Mouse (Mus musculus) testis, adult 2 months (tissue): ENCODE measurements around the gene Cpa4. TPM values are rescaled to one million over a fixed set of nuclear protein-coding genes. Genes with fewer than 3 reads are reported as not detected.

Experiments
- H3K27ac ChIP-seq: fragments of 200-500 bp; 2 replicates; pipeline ENCODE4 v1.5.1; 2012; ENCODE audit warnings: low read depth, low read length; ENCODE audit not compliant: control insufficient read depth, insufficient read depth
- H3K27me3 ChIP-seq: fragments of 200-500 bp; 2 replicates; pipeline ENCODE4 v1.6.1; 2012; ENCODE audit warnings: mild to moderate bottlenecking, low read length, moderate library complexity; ENCODE audit not compliant: control insufficient read depth, insufficient read depth
- H3K36me3 ChIP-seq: fragments of 200-500 bp; 2 replicates; pipeline ENCODE4 v1.6.1; 2012; ENCODE audit warnings: mild to moderate bottlenecking, low read length; ENCODE audit not compliant: control insufficient read depth, insufficient read depth
- H3K4me1 ChIP-seq: fragments of 200-500 bp; 2 replicates; pipeline ENCODE4 v1.6.1; 2012; ENCODE audit warnings: low read length; ENCODE audit not compliant: control insufficient read depth, insufficient read depth
- H3K4me3 ChIP-seq: fragments of 200-500 bp; 2 replicates; pipeline ENCODE4 v1.5.1; 2012; ENCODE audit warnings: low read depth, mild to moderate bottlenecking, low read length, moderate library complexity, mixed read lengths; ENCODE audit not compliant: control insufficient read depth
- CTCF ChIP-seq: fragments of 200-500 bp; IDR thresholded peaks from 2 replicates; pipeline ENCODE4 v1.5.1; 2012; ENCODE audit warnings: low read depth, mild to moderate bottlenecking, inconsistent platforms, low read length, moderate library complexity; ENCODE audit not compliant: control insufficient read depth, insufficient read depth, insufficient replicate concordance
- POLR2A ChIP-seq: fragments of 200-500 bp; IDR thresholded peaks from 2 replicates; pipeline ENCODE4 v1.6.1; 2012; ENCODE audit warnings: low read depth, mild to moderate bottlenecking, inconsistent platforms, low read length, moderate library complexity; ENCODE audit not compliant: control insufficient read depth
- polyA plus RNA-seq: library from polyadenylated mRNA; depleted of rRNA; stranded (reverse); fragments of >200 nt; gene quantifications from 2 replicates; pipeline ENCODE4 v1.2.3, GENCODE M21; 2012

Cpa4 gene
- polyA plus RNA-seq, 1 experiment, result not detected

DNA sequence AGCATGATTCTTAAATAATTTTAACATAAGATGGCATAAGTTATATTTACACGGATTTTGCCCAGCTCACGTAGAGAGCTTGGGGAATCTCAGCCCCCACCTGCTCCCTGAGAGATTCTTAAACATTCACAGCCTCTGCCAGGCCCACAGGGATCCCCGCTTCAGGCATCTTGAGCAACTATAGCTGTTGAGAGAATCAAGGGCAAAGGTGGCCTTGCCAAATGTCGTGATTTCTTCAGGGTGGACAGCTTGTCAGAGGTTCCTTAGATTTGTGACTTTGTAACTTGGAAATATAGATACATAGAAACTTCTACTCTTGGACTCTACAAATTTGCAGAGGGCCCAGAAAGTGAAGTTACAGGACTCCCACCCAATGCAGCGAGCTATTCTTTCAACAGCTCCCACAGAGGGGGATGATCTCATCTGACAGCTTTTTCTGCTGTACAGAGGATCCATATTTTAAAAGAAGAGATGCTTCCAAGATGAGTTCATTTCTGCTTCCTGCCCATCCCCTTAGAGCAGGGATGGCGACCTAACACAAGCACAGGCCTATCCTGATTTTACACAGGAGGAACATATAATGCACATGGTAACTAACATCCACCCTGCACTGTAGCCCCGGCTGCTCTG lies 14.7 kb upstream of the Cpa4 start:
- peaks cover 4% of the 10 kb centered on the region for H3K4me1 ChIP-seq

DNA sequence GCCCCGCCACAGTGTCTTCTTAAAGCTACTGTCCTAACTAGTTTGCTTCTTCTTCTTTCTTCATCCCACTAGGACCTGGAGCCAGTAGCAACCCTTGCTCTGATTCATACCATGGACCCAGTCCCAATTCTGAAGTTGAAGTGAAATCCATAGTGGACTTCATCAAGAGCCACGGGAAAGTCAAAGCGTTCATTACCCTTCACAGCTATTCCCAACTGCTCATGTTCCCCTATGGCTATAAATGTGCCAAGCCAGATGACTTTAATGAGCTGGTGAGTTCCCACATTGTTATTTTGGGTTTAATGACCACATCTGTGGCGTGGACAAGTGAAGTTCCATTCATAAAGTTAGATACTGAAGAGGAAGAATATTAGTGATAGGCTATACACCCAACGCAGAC lies 14.1 kb upstream of the Cpa4 start:
- Histone ChIP-seq H3K27me3 (no peaks in the 10 kb centered on the region), H3K4me1 (peaks cover 4% of the 10 kb centered on the region), H3K36me3 (no peaks in the 10 kb centered on the region), H3K4me3 (no peak overlapping the region), H3K27ac (no peak overlapping the region)
- TF ChIP-seq POLR2A, result no peak

More for the DNA sequence above, 14.7 kb upstream of the Cpa4 start:
- H3K4me3 ChIP-seq, result no peak overlapping the region
- no peak overlapping the region for H3K27ac ChIP-seq
- no peaks in the 10 kb centered on the region for H3K36me3 ChIP-seq
- no peak for TF ChIP-seq POLR2A
- TF ChIP-seq CTCF, result no peak
- H3K27me3 ChIP-seq, result no peaks in the 10 kb centered on the region

DNA sequence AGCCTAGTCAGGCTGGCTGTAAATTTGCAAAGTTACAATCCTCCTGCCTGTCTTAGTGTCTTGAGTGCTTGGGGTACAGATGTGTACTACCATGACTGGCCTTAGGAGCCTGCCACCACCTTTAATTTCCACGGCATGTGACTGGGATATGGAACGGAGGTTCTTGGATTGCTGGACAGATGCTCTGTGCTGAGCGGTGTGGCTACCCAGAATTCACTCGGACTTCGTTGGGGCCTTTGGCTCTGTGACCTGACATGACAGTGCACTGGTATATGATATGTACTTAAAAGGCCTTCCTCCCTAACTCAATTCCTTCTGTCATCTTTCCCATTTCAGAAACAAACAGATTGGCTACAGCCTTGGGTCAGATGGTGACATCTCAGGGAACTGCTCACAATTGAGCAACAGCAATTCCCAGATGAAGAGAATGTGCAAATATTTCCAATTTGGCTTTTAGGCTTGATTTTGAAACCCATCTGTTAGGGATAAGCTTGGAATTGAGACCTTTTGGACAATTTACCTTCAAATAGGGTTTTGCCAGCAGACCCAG lies 13.5 kb upstream of the Cpa4 start:
- Histone ChIP-seq H3K36me3 (no peaks in the 10 kb centered on the region), H3K4me3 (no peak overlapping the region), H3K27me3 (no peaks in the 10 kb centered on the region), H3K4me1 (peaks cover 4% of the 10 kb centered on the region), H3K27ac (no peak overlapping the region)
- TF ChIP-seq POLR2A, result no peak
- TF ChIP-seq CTCF, result no peak

DNA sequence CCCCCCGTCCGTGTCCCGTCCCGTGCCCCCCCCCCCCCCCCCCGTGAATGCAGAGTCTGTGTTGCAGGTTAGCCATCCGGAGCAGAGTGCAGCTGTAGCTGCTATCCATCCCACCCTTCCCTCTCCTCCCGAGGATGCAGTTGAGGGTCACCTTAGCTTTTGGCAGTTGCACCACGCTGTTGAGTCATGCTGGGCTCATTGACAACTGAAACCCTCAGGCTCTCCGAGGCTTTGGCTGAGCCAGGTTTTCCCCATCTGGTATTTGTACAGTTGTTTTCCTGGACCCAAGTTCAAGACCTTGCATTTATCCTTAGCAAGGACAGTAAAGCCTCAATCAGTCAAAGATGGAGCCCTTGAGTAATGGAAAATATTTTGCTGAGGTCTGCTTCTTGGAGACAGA lies 12.1 kb upstream of the Cpa4 start:
- H3K36me3 ChIP-seq, result no peaks in the 10 kb centered on the region
- TF ChIP-seq POLR2A (no peak), CTCF (no peak)
- peaks cover 4% of the 10 kb centered on the region for H3K4me1 ChIP-seq
- H3K27ac ChIP-seq, result no peak overlapping the region
- no peaks in the 10 kb centered on the region for H3K27me3 ChIP-seq
- no peak overlapping the region for H3K4me3 ChIP-seq

DNA sequence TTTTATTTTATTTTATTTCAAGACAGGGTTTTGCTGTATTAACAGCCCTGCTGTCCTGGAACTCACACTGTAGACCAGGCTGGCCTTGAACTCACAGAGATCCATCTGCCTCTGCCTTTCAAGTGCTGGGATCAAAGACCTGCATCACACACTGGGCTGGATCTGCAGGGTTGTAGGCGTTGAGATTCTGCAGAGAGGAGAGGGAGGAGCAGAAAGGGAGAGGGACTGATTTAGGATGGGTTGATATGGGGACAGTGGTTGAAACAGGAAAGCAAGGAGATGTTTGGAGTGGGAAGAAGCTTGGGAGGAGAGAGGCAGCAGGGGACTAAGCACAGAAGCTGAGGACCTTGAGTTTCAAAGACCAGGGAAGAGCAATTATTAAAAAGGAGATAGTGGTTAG lies 8.4 kb upstream of the Cpa4 start:
- H3K27me3 ChIP-seq, result no peaks in the 10 kb centered on the region
- no peaks in the 10 kb centered on the region for H3K36me3 ChIP-seq
- H3K4me1 ChIP-seq, result no peaks in the 10 kb centered on the region
- H3K27ac ChIP-seq, result no peak overlapping the region
- no peak overlapping the region for H3K4me3 ChIP-seq
- TF ChIP-seq CTCF, result no peak
- no peak for TF ChIP-seq POLR2A

DNA sequence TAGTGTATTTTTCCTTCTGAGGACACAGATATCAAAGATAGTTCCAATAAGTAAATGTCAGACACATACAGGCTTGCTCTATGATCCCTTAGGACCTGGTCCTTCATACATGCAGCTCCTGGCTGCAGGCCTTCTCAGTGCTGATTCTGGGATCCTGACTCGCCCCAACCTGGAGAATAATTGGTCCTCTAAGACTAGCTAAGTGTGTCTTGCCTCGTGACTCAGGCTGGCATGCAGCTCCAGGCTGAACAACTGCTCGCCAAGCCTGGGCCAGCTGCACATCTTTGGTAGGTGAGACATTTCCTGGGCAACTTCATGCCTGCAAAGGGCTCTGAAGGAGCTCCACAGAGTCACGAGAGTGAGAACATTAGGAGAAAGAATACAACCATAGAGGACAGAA lies 6.0 kb upstream of the Cpa4 start:
- no peaks in the 10 kb centered on the region for H3K36me3 ChIP-seq
- TF ChIP-seq CTCF, result no peak
- no peak for TF ChIP-seq POLR2A
- H3K27ac ChIP-seq, result no peak overlapping the region
- no peaks in the 10 kb centered on the region for H3K27me3 ChIP-seq
- no peaks in the 10 kb centered on the region for H3K4me1 ChIP-seq
- H3K4me3 ChIP-seq, result no peak overlapping the region

DNA sequence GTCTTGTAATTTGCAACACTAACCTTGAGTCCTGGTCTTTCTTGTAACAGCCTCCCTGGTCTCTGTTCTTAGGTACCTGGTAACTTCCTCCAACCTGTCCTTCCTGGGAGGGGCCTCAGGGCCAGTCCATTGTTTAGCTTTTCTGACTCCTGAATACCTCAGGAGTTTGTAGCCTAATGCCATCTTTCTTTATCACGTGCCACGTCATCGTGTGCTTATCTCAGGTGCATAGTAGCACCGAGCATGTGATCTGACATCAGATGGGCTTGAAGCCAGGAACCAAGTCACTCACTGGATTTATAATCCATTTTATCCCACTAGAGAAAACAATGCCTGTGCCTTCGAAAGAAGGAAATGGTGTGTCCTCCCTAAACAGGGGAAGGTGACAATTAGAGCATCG lies 4.6 kb upstream of the Cpa4 start:
- Histone ChIP-seq H3K27ac (no peak overlapping the region), H3K36me3 (no peaks in the 10 kb centered on the region), H3K4me1 (no peaks in the 10 kb centered on the region), H3K27me3 (no peaks in the 10 kb centered on the region), H3K4me3 (no peak overlapping the region)
- TF ChIP-seq POLR2A (no peak), CTCF (no peak)
